Mouse (Mus musculus): ENCODE data around the gene Alox5ap.
A peak's percentile ranks its signal among the peaks of the same experiment; 100 is the strongest.

Alox5ap gene

DNA sequence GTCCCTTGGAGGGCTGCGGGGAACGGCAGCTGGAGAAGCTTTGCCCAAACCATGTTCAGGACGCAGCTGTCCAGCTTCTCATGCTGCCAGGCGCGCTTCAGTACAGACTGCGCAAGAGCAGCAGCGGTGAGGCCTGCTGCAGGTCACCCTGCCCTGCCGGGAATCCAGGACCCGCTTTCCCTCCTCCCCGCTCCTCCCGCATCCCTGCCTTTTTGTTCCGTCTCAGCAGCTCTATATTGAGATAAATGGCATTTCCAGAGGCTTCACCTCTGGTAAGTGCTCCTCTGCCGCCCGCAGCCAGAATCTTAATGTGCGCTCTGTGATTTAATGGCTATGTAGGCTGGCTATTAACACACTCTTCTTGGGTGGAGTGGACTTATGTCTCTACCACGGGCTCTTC is 5.5 kb upstream of the Alox5ap start:
- no peak for DNase-seq (ENCODE audit: low spot score in 2 of 2)

DNA sequence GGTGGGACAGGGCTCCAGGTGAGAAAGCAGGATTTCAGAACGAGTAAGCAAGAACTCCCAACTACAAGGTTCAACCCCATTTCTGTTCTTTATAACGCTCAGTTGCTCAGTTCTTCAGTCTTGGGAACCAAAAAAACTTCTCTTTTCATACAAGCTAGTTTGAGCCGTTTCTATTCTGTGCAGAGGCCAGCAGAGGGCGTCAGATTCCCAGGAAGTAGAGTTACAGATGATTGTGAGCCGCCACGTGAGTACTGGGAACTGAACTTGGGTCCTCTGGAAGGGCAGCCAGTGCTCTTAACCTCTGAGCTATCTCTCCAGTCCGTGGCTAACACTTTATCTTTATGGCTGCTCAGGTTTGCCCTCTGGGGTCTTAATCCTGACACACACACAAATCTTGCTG is 3.1 kb upstream of the Alox5ap start:
- DNase-seq (ENCODE audit: low spot score in 2 of 2): no peak

GRCm38 (mm10) chr5:149261866-149262265 is 2.7 kb upstream of the Alox5ap start:
- DNase-seq (ENCODE audit: low spot score in 2 of 2): no peak

DNA sequence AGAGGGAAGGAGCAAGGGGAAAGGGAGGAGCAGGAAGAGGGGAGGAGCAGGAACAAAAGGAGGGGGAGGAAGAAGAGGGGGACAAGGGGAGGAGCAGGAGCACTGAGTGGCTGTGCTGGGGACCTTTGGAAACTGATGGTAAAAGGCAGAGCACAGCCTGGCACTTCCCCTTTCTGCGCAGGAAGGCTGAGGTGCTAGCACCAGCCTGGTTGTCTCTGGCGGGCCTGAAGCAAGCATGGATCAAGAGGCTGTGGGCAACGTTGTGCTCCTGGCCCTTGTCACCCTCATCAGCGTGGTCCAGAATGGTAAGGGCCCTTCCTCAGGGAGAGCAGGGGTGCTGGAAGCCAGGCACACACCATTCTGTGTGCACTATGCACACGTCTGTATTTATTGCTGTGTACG is 312 bp downstream of the Alox5ap start:
- DNase-seq (ENCODE audit: low spot score in 2 of 2): no peak

GRCm38 (mm10) chr5:149266761-149267221 is 2.2 kb downstream of the Alox5ap start:
- DNase-seq (ENCODE audit: low spot score in 2 of 2): no peak

GRCm38 (mm10) chr5:149267493-149267892 is 2.9 kb downstream of the Alox5ap start:
- no peak for DNase-seq (ENCODE audit: low spot score in 2 of 2)

DNA sequence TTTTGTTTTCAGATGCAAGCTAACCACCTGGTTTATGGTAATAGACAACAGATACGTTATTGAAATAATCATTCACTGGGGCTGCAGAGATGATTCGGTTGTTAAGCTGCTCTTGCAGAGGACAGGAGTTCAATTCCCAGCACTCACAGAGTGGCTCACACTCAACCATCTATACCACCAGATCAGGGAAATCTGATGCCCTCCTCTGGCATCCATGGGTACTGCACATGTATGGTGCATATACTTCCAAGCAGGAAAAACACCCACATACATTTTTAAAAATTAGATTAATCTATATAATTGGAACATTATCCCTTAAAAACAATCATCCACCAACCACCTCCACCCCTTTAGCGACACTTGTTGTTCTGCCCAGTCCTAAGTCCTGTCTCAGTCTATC is 6.7 kb downstream of the Alox5ap start:
- DNase-seq (ENCODE audit: low spot score in 2 of 2): no peak

- peak in 1 of 2 experiments; percentile 52 for DNase-seq (ENCODE audit: low spot score in 2 of 2)
These were observed 8.0 kb downstream of the Alox5ap start for GRCm38 (mm10) chr5:149272535-149272934.

DNA sequence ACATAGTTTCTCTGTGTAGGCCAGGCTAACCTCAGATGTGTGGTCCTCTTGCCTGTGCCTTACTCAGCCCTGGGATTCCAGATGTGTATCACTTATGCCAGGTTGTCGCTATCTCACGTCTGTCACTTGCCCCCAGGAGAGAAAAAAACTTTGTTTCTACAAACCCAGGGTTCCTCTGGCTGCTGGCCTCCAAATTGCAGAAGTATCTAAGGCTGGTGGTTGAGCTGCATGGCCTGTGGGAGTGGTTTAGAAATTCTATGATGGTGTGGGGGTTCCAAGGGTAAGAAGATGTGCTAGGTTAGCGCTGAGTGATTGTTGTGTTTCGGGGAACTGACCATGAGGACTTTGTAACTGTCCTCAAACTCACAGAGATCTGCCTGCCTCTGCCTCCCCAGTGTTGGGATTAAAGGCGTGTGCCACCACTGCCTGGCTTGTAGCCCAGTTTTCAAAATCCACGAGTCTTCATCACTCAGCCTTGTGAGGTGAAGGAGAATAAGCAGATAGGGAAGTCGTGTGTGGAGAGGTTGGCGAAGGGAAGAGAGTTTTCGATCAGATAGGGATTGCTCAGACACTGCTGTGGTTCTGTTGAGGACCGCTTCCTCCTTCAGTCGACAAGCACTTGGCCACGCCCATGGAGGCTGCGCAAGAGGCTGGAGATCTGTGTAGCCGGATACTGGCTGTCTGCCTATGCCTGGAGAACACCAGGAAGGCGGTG is 10.0 kb downstream of the Alox5ap start:
- DNase-seq (ENCODE audit: low spot score in 2 of 2): peak in 1 of 2 experiments; percentile 42

DNA sequence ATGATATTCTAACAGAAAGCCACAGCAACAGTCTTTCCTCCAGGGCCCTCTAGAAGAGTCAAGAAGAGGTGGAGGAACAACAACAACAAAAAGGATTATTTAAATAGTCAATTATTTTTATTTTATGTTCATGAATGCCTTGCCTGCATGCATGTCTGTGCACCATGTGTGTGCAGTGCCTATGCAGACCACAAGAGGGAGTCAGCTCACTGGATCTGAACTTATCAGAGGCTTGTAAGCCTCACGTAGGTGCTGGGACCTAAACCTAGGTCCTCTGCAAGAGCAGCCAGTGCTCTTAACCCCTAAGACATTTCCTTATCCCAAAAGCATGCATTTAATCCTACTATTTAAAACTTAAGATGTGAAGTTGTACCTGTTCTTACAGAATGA is 10.5 kb downstream of the Alox5ap start:
- no peak for DNase-seq (ENCODE audit: low spot score in 2 of 2)

DNA sequence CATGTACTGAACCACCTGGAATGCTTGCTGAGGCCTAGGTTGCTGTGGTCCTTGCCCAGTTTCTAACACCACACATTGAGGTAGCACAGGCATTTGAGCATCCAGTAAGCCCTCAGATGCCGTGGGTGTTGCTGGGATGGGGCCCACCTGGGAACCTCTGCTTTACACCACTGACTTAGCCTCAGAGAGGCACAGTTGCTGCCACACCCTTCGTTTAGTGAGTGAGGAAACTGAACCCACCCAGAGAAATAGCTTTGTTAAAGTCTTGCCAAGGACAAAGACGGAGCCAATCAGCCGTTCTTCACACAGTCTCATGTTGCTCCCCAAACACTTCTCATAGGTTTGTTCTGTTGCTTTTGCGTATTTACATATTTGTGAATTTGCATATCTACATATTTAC is 13.0 kb downstream of the Alox5ap start:
- DNase-seq (ENCODE audit: low spot score in 2 of 2): no peak

DNA sequence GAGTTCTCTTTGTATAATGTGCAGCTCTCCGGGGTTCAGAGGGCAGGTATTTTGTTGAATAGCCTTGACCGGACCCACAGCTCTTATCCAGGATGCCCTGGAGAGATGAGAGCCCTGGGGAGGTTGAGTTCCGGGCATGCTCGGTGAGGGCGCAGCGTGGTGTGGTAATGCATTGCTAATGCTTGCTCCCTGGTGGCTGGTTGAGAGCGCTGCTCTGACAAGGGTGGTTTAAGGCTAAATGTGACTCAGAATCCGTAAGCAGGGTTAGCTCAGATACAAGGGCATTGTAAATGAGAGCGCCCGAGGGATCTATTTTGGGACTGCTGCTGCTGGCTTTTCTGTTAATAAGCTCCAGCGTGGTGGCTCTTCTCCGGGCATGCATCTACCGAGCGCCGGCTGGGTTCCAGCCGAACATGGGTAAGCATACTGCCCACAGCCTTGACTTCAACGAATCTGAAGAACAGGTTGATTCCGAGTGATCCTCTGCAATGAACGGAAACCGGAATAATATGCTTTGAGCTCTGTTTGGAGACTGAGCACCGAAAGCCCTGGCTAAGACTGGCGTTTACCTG is 14.8 kb downstream of the Alox5ap start:
- DNase-seq (ENCODE audit: low spot score in 2 of 2): peak; percentile 67 to 73

DNA sequence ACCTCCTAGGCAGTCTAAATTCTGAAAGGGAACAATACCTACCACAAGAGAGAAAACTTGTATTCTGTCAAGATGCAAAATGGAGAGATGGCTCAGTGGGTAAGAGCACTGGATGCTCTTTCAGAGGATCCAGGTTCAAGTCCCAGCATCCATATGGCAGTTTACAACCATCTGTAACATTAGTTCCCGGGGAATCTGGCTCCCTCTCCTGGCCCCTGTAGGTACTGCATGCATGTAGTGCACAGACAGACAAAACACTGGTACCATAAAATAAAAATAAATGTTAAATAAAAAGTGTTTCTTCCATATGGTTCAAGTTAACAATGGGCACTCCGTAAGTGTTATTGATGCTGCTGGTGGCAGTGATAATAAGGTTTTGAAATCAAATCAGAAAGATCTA is 18.4 kb downstream of the Alox5ap start:
- DNase-seq (ENCODE audit: low spot score in 2 of 2): no peak

DNA sequence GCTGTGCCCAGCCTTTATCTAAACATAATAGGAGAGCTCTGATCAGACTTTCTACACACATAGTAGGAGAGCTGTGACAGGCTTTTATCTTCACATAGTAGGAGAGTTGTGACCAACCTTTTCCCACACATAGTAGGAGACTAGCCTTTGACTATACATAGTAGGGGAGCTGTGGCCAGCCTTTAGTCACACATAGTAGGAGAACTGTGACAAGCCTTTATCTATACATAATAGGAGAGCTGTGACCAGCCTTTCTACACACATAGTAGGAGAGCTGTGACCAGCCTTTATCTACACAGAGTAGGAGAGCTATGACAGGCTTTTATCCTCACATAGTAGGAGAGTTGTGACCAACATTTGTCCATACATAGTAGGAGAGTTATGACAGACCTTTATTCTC is 19.3 kb downstream of the Alox5ap start:
- no peak for DNase-seq (ENCODE audit: low spot score in 2 of 2)

DNA sequence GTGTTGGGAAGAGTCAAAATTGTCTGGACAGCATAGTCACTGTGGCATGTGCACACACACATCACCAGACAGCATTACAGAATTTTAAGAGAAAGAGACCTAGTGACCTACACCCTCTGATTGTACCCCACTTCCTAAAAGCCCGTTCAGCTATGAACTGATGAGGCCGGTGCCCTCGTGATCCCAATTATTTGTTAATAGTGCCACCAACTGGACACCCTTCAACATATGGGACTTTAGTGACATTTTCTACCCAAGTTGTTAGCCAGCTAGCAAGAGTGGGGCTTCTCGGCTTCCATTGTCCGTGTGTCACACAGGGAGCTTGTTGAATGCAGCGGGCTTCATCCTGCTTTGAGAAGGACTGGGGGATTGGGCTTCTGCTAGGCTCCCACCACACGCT is 21.5 kb downstream of the Alox5ap start:
- DNase-seq (ENCODE audit: low spot score in 2 of 2): no peak

- no peak for DNase-seq (ENCODE audit: low spot score in 2 of 2)
These were observed 22.8 kb downstream of the Alox5ap start for GRCm38 (mm10) chr5:149287148-149288038.

- no peak for DNase-seq (ENCODE audit: low spot score in 2 of 2)
These were observed 26.7 kb downstream of the Alox5ap start for GRCm38 (mm10) chr5:149291266-149291665.

GRCm38 (mm10) chr5:149293071-149293470 is 28.5 kb downstream of the Alox5ap start:
- peak; percentile 33 to 59 for DNase-seq (ENCODE audit: low spot score in 2 of 2)

DNA sequence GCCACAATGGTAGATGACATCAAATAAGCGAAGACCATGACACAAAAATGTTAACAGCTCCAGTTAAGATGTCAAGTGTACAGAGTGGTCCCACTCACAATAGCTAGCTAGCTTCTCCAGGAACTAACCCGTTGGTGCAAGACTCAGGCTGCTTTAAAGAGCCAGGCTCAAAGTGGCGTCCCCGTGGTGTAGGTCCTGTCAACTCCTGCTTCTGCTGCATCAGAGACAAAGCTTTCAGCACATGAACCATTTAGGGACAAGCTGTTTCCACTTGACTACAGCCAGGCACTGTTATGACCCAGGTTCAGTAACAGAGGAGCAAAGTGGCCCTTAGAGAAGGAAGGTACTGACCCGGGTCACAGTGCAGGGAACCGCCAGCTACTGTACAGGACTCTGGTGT is 32.2 kb downstream of the Alox5ap start:
- DNase-seq (ENCODE audit: low spot score in 2 of 2): no peak

- no peak for DNase-seq (ENCODE audit: low spot score in 2 of 2)
These were observed 32.9 kb downstream of the Alox5ap start for GRCm38 (mm10) chr5:149297464-149297863.

- no peak for DNase-seq (ENCODE audit: low spot score in 2 of 2)
These were observed 33.7 kb downstream of the Alox5ap start for GRCm38 (mm10) chr5:149298234-149298633.

GRCm38 (mm10) chr5:149312884-149313652 is 48.5 kb downstream of the Alox5ap start:
- DNase-seq (ENCODE audit: low spot score in 2 of 2): peak; percentile 57 to 74

Measured in right cerebral cortex, postnatal 10 days (tissue).